Mouse (Mus musculus): Measurements from ENCODE around the gene Itih1. TPM values are rescaled to one million over a fixed set of nuclear protein-coding genes. Genes with fewer than 3 reads are reported as not detected.

The Itih1 gene
- total RNA-seq (2017): not detected in 2 replicates

DNA sequence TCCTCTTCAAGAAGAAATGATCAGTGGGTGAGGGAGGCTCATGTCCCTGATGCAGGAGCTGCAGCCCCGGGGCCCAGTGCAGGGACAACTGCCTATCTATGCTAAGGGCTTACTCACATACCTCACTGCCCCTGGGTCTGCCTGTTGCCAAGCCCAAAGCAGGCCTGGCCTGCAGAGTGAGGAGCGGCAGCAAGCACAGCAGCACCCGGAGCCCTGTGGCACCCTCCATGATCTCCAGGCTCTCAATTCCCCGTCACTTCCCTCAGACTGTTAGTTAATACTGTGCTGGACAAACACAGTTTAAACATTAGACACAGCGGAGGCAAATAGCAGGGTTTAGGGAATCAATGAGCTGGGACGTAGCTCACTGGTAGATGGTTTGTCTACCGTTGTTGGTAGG lies at the start of gene Itih1:
Gene Itih1 (minus strand): TSS at position 252 of the 400 bp plus-strand sequence.
- ATAC-seq (replicated peaks in 1 of 2; ENCODE audit: insufficient read depth in 1 of 2, low FRiP score in 2 of 2, low TSS enrichment in 1 of 2, low read depth in 1 of 2, poor library complexity in 2 of 2, severe bottlenecking in 2 of 2): no peak

DNA sequence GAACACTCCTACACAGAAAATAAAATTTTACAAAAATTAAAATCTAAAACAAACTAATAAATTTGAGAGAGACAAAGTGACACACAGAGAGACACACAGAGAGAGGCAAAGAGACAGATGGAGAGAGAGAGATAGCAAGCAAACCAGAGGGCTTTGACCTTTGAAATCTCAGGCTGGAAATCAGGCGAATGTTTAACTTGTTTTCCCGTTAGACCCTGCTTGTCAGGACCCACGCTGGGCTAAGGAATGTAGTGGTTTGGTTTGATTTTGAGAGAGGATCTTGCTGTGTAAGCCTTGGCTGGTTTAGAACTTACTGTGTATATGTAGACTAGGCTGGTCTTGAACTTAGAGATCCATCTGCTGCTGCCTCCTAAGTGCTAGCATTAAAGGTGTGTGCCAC lies 33.1 kb upstream of the Itih1 start:
- no peak for ATAC-seq (replicated peaks in 1 of 2; ENCODE audit: insufficient read depth in 1 of 2, low FRiP score in 2 of 2, low TSS enrichment in 1 of 2, low read depth in 1 of 2, poor library complexity in 2 of 2, severe bottlenecking in 2 of 2)

DNA sequence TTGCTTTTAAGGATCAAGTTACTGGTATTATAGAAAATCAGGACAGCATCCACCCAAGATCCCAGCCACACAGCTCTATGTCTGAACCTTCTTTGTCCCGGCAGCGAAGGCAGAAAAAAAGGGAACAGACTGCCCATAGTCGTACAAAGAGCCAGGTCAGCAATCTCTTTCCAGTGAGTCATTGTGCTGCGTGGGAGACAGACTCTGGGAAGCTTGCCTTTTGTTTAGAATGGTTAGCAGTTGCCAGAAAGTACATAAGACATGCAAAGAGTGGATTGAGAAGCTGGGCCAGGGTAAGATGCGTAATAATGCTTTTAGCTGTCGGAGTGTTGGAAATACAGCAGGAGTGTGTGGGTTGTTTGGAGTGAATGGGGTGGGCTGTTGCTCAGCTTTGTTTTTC lies 31.1 kb upstream of the Itih1 start:
- ATAC-seq (replicated peaks in 1 of 2; ENCODE audit: insufficient read depth in 1 of 2, low FRiP score in 2 of 2, low TSS enrichment in 1 of 2, low read depth in 1 of 2, poor library complexity in 2 of 2, severe bottlenecking in 2 of 2): no peak

DNA sequence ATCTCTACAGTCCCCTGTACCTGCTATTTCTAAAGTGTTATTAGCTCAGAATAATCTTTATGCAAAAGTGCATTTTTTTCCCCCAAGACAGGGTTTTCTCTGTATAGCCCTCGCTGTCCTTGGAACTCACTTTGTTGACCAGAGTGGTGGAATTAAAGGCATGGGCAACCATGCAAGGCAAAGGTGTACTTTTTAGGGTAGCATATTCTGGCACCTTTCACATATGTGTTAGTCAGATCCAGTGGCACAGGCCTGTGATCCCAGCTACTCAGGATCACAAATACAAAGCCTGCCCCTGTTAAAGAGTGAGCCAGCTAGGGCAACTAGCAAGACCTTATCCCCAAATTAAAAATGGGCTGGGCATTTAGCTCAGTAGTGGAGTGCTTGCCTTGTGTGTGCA lies 17.3 kb upstream of the Itih1 start:
- ATAC-seq (replicated peaks in 1 of 2; ENCODE audit: insufficient read depth in 1 of 2, low FRiP score in 2 of 2, low TSS enrichment in 1 of 2, low read depth in 1 of 2, poor library complexity in 2 of 2, severe bottlenecking in 2 of 2): no peak

DNA sequence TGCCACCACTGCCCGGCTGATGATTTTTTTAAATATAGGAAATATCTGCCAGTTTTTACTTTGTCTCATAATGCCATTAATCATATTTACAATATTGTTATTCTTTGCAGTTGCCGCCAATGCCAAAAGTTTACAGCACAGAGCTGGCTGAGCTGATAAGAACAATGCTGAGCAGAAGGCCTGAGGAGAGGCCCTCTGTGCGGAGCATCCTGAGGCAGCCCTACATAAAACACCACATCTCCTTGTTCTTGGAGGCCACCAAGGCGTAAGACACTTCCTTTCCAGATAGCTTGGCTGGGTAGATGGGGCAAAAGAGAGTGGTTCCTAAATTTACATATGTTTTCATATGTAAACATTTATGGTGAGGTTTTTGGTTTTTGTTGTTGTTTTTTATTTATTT lies 15.9 kb upstream of the Itih1 start:
- ATAC-seq (replicated peaks in 1 of 2; ENCODE audit: insufficient read depth in 1 of 2, low FRiP score in 2 of 2, low TSS enrichment in 1 of 2, low read depth in 1 of 2, poor library complexity in 2 of 2, severe bottlenecking in 2 of 2): no peak

DNA sequence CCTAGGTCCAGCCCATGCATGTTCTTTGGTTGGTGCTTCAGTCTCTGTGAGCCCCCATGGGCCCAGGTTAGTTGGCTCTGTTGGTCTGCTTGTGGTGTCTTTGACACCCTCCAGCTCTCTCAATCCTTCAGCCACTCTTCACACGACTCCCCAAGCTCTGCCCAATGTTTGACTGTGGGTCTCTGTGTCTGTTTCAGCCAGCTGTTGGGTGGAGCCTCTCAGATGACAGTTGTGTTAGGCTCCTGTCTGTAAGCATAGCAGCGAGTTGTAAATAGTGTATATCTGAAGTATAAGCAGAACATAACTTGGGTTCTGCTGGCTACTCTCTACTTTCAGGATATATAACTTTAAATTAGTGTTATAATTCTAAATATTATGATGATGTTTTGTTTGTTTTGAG lies 15.4 kb upstream of the Itih1 start:
- ATAC-seq (replicated peaks in 1 of 2; ENCODE audit: insufficient read depth in 1 of 2, low FRiP score in 2 of 2, low TSS enrichment in 1 of 2, low read depth in 1 of 2, poor library complexity in 2 of 2, severe bottlenecking in 2 of 2): no peak

DNA sequence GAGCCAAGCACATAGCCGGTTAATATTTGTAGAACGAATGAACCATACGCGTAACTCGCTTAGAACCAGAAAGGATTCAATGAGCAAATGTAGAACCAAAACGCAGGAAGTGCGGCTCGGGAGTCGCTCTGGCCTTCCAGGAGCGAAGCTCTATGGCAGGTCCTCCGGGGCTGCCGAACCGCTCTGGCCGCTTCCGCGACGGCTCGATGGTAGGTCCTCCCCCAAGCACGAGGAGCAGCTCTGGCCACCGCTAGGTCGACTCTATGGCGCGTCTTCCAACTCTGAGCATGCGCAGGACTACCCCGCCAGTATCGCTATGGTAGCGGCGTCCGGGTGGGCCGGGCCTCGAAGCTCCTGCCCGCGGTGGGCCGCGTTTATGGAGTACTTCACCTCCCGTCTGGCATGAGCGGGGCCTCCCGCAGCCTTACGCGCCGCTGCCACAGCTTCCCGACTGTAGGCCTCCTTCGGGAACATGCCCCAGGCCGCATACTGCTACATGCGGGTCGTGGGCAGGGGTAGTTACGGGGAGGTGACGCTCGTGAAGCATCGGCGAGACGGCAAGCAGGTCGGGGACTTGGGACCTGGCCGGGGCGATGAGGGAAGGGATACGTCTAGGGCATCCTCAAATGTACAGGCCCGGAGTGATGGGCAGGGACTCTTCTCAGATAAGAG lies 8.2 kb upstream of the Itih1 start, which contains the start of gene Nek4:
Gene Nek4 (plus strand): TSS at position 224 of the 672 bp plus-strand sequence.
- peak; percentile 99 for ATAC-seq (replicated peaks in 1 of 2; ENCODE audit: insufficient read depth in 1 of 2, low FRiP score in 2 of 2, low TSS enrichment in 1 of 2, low read depth in 1 of 2, poor library complexity in 2 of 2, severe bottlenecking in 2 of 2)

DNA sequence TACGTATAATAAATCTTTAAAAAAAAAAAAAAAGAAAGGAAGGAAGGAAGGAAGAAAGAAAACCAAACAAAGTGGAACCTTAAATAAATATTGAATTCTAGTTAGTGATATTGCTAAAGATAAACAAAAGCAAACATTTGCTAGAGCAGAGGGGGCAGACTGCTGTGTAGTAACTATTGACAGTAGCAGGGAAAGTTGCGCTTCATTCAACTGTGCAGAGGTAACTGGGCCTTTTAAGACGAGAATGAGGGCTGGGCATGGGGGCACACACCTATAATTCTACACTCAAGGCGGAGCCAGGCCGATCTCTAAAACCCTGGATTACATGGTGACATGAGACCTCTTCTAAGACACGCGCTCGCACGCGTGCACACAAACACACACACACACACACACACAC lies 6.9 kb upstream of the Itih1 start:
- ATAC-seq (replicated peaks in 1 of 2; ENCODE audit: insufficient read depth in 1 of 2, low FRiP score in 2 of 2, low TSS enrichment in 1 of 2, low read depth in 1 of 2, poor library complexity in 2 of 2, severe bottlenecking in 2 of 2): no peak

DNA sequence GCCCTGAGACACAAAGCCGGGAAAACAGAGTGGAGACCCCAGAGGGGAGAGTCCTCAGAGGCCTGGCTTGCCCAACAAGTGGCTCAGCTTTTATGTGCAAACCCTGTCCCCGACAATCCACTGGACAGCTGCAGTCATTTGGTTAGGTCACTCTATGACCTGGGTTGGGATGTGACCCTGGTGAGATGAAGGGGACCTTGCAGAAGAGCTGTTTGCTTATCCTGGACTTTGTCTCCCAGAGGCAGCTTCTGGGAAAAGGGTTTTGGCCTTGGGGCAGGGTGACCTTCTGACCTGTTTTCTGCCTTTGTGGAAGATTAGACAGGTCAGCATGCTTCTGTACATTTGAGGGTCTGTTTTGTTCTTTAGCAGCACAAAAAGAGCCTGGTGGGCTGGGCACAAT lies 1.7 kb upstream of the Itih1 start:
- no peak for ATAC-seq (replicated peaks in 1 of 2; ENCODE audit: insufficient read depth in 1 of 2, low FRiP score in 2 of 2, low TSS enrichment in 1 of 2, low read depth in 1 of 2, poor library complexity in 2 of 2, severe bottlenecking in 2 of 2)

DNA sequence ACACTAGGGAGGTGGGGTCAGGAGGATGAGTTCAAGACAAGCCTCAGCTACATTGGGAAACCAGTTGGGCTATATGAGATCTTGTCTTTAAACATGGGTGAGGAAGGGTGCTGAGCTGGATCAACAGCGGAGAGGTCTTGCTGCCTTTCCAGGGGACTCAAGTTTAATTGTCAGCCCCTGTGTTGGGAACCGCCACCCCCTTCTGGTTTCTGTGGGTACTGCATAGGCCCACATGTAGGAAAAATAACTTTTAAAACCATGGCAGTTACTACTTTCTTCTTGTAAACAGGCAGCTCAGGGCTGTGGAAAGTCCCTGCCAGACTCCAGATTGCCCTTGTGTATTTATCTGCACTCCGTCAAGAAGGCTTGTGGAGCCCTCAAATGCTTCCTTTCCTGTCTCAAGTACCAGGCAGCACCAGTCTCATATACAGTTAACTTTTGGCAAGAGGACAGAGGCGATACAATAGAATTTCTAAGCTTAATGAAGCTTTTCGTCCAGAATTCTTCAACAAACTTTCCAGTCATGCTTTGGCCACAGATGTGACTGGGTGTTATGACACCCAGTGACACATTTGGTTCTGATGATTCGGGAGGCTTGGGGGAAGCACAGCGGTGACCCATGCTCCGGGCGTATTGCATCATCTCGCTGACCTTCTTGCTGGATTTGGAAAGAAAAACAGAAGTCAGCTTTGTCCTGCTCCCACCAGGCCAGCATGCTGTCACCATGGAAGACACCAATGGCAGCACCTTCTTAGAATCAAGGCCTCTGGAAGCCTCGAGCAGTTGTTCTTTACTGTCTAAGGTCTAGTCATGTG lies 978 bp upstream of the Itih1 start:
- peak; percentile 67 to 70 for ATAC-seq (replicated peaks in 1 of 2; ENCODE audit: insufficient read depth in 1 of 2, low FRiP score in 2 of 2, low TSS enrichment in 1 of 2, low read depth in 1 of 2, poor library complexity in 2 of 2, severe bottlenecking in 2 of 2)

DNA sequence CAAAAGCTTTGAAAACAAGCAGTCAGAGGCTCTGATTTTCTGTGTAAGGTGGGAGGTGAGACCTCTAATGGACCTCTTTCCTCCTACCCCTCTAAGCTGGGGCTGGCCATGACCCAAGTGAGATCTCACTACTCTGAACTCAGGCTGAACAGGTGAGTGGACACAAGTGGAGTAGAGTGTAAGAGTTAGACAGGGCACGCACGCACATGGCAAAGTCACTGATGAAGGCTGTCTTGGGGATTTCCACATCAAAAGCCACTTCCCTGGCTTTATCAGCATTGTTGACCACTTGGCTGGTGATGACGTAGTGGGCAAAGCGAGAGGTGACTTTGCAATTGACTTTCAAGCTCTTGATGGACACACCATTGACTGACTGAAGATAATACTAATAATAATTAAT lies 835 bp downstream of the Itih1 start:
- no peak for ATAC-seq (replicated peaks in 1 of 2; ENCODE audit: insufficient read depth in 1 of 2, low FRiP score in 2 of 2, low TSS enrichment in 1 of 2, low read depth in 1 of 2, poor library complexity in 2 of 2, severe bottlenecking in 2 of 2)

DNA sequence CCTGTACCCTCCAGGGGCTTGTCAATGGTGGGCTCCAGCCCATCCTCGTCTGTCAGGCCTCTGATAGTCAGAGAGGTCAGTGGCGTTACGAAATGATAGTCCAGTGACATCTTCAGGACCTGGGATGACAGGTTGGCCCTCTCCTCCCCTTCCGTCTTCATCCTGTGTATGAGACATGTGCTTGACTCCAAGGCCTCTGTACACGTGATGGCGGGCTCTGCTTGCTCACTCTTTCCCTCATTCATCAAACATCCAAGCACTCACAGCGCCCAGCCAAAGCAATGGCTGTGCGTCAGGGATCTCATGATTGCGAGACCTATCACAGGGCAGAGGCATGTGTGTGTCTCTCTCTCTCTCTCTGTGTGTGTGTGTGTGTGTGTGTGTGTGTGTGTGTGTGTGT lies 9.7 kb downstream of the Itih1 start:
- ATAC-seq (replicated peaks in 1 of 2; ENCODE audit: insufficient read depth in 1 of 2, low FRiP score in 2 of 2, low TSS enrichment in 1 of 2, low read depth in 1 of 2, poor library complexity in 2 of 2, severe bottlenecking in 2 of 2): no peak

DNA sequence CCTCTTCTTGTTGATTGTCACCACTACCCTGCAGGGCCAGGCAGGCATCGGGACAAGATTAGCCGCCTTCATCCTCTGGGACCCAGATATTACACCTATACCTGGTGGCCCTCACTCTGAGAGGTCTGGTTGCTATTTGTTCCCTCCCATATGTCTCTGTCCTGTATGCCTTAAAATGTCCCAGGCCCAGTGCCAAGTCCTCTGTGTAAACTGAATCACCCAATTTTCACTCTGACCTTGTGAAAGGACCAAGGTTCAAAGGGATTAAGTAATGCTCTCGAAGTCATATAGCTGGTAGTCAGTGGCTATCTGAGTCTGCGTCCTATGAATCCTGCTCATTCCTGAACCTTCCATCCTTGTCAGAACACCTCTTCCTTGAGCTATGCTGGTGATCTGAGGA lies 12.7 kb downstream of the Itih1 start:
- no peak for ATAC-seq (replicated peaks in 1 of 2; ENCODE audit: insufficient read depth in 1 of 2, low FRiP score in 2 of 2, low TSS enrichment in 1 of 2, low read depth in 1 of 2, poor library complexity in 2 of 2, severe bottlenecking in 2 of 2)

DNA sequence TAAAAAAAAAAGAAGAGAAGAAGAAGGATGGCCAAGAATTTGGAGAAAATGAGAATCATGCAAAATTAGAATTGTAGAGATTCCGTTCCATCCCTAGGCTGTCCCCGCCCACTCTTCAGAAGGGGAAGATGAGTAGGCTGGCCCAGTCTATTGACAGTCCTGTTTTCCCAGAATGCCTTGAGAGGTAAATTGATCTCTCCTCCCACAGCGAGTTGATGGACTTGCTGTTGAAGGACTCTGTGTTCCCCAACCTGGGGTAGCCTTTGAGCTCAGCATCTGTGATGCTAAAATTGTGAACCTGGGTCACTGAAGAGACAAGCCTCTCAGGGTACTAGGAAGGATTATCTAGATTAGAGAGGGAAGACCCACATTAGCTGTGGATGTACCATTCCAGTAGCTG lies 17.6 kb downstream of the Itih1 start:
- ATAC-seq (replicated peaks in 1 of 2; ENCODE audit: insufficient read depth in 1 of 2, low FRiP score in 2 of 2, low TSS enrichment in 1 of 2, low read depth in 1 of 2, poor library complexity in 2 of 2, severe bottlenecking in 2 of 2): no peak

DNA sequence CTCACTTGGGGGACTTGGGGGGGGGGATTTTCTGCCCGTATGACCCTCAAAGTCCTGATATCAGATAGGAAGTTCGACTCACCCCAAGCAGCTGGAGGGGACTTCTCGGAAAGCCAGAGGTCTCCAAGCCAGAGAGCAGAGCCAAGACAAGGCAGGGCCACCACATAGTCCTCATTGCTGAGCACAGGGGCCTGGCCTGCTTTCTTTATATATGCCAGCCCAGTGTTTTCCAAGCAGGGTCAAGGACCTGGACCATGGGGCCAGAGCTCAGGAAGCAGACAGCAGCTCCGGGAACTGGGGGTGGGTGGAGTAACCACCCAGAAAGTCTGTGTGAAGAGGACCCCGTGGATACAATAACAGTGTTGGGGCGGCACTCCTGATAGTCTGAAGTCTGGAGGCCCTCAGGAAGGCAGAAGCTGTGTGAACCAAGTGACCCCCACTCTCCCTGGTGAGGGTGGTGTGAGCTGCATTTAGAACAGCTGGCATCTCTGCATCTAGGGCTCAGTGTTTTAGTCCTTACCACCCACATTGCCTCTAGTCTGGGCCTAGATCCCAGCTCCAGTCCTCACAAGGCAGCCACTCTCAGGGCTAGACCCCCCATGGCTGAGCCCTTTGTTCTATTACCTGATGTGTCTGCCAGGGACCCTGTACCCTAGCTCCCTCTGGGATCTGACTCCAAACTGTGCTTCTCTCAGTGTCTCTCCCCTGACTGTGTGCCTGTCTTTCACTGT lies 19.5 kb downstream of the Itih1 start, which contains the start of gene Itih3:
Gene Itih3 (minus strand): TSS at position 386 of the 731 bp plus-strand sequence.
- ATAC-seq (replicated peaks in 1 of 2; ENCODE audit: insufficient read depth in 1 of 2, low FRiP score in 2 of 2, low TSS enrichment in 1 of 2, low read depth in 1 of 2, poor library complexity in 2 of 2, severe bottlenecking in 2 of 2): 0 out of 4 replicates have a peak, but pooled peaks of 1 of the 2 experiments have one; percentile 10

DNA sequence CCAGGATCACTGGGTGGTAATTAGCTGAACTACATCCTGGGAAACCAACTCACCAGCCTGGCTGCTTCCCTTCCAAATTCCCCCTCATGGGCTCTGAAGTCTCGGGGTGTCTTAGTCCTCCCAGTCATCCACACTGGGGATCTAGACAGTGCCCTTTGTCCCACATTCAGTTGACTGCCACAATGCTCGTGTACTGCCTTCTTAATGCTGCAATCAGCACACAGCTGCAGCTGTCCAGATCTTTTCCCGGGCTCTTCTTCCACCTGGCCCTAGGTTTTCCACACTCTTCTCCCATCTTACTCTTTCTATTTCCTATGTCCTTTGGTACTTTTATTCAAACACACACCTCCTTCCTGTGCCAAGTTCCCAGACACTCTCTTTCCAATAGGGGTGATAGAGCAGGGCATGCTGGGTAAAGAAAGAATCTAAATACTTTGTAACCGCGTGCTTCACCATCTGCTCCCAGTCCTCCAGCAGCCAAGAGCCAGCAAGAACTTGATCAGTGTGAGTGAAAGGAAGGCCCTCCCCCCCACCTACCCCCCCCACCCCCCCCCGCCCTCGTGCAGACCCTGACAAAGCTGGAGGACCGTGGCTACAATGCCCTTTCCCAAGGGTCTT lies 20.9 kb downstream of the Itih1 start:
- ATAC-seq (replicated peaks in 1 of 2; ENCODE audit: insufficient read depth in 1 of 2, low FRiP score in 2 of 2, low TSS enrichment in 1 of 2, low read depth in 1 of 2, poor library complexity in 2 of 2, severe bottlenecking in 2 of 2): no peak

DNA sequence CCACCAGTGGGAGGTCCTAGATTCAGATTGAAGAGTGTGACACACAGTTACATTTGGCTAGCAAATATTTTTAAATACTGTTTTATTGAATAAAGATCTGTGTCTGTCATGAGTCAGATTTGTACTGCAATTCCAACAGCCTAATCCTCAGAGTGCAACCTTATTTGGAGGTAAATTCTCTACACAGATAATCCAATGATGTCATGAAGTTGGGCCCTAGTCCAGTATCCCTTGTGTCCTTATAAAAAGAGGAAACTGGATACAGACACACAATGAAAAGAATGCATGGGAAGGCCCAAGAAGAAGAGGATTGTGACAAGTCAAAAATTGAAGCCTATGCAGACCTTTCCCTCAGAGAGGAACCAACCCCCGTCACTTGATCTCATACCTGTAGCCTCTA lies 26.6 kb downstream of the Itih1 start:
- no peak for ATAC-seq (replicated peaks in 1 of 2; ENCODE audit: insufficient read depth in 1 of 2, low FRiP score in 2 of 2, low TSS enrichment in 1 of 2, low read depth in 1 of 2, poor library complexity in 2 of 2, severe bottlenecking in 2 of 2)

DNA sequence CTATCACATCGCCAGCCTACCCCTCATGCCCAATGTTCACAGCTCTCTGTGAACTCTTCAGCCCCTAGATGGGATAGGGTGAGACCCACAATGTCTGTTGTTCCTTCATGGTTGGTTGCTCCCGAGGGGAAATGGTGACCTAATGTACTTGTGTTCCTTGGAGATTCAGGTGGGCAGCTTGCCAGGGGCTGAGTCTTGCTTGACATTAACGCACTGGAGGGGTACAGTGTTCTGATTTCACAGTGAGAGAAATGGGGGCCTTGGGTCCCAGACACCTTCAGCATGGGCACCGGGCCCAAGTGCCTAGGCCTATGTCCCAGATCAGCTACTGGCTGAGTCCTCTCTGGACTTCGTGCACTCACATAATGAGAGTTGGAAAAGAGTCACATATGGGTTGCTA lies 29.7 kb downstream of the Itih1 start:
- no peak for ATAC-seq (replicated peaks in 1 of 2; ENCODE audit: insufficient read depth in 1 of 2, low FRiP score in 2 of 2, low TSS enrichment in 1 of 2, low read depth in 1 of 2, poor library complexity in 2 of 2, severe bottlenecking in 2 of 2)
